Mouse (Mus musculus) olfactory bulb, adult 2 months (tissue): Measurements from ENCODE around the gene Cfi.

Experiments
- CTCF ChIP-seq: fragments of 200-500 bp; IDR thresholded peaks from 2 replicates; pipeline ENCODE4 v1.5.1; 2012; ENCODE audit warnings: low read depth, mild to moderate bottlenecking, low read length, moderate library complexity; ENCODE audit not compliant: insufficient read depth
- POLR2A ChIP-seq: fragments of 200-500 bp; IDR thresholded peaks from 2 replicates; pipeline ENCODE4 v1.6.1; 2012; ENCODE audit warnings: mild to moderate bottlenecking, low read depth, low read length, moderate library complexity; ENCODE audit not compliant: insufficient read depth

DNA sequence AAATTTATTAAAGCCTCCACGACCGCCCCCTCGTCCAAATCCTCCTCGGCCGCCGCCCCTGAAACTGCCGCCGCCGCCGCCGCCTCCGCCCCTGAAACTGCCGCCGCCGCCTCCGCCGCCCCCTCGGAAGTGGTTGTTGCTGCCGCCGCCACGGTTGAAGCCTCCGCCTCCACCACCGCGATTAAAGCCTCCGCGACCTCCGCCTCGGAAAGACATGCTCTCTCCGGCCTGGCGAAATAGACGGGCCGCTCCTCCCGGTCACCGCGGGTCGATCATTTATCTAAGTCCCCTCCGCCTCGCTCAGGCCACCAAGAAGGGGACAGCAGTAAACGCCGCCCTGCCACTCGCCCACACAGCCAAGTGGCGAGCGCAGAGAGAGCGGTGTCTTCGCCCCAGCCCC, 5.1 kb upstream of the Cfi start:
- TF ChIP-seq CTCF (no peak), POLR2A (no peak)
